Mouse (Mus musculus) skeletal muscle tissue, adult 2 months (tissue): Measurements from ENCODE around the gene Tm9sf4.

Source experiments
- DNase-seq: peaks from one replicate; pipeline ENCODE4 v3.0.0-alpha.2; 2012; ENCODE audit warnings: low read depth, low spot score

The Tm9sf4 gene

DNA sequence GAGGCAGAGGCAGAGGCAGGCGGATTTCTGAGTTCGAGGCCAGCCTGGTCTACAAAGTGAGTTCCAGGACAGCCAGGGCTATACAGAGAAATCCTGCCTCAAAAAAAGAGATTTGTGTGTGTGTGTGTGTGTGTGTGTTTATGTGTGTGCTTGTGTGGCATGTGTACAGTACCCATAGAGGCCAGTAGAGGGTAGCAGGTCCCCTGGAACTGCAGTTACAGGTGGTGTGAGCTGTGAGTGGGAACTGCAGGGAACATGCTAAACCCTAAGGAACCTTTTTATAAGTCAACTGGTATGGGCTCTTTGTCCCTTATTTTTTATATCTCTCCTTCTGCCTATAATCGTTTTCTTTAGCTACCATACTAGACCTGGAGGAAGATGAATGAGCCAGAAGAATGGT lies 3.8 kb upstream of the Tm9sf4 start:
- no peak for DNase-seq

- no peak for DNase-seq
Measured at GRCm38 (mm10) chr2:153160133-153160532, 970 bp upstream of the Tm9sf4 start.

DNA sequence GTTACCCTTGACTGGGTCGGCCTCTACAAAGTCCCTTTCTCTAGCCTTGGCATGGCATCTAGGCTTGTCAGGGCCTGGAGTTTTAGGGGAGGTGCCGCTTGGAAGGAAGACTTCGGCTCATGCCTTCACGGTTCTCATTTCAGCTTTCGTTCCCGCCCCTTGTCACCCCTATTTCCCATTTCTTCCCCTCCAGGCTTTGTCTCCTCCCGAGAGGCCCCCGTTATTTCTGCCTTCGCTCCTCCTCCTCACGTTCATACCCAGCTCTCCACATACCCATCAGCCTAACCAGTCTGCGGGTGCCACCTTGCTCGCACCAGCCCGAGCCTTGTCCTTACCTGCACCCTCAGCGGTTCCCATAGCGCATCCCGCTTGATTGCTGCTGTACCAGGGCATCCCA lies 579 bp downstream of the Tm9sf4 start:
- DNase-seq = no peak

GRCm38 (mm10) chr2:153167136-153167535 lies 6.0 kb downstream of the Tm9sf4 start:
- DNase-seq = no peak

DNA sequence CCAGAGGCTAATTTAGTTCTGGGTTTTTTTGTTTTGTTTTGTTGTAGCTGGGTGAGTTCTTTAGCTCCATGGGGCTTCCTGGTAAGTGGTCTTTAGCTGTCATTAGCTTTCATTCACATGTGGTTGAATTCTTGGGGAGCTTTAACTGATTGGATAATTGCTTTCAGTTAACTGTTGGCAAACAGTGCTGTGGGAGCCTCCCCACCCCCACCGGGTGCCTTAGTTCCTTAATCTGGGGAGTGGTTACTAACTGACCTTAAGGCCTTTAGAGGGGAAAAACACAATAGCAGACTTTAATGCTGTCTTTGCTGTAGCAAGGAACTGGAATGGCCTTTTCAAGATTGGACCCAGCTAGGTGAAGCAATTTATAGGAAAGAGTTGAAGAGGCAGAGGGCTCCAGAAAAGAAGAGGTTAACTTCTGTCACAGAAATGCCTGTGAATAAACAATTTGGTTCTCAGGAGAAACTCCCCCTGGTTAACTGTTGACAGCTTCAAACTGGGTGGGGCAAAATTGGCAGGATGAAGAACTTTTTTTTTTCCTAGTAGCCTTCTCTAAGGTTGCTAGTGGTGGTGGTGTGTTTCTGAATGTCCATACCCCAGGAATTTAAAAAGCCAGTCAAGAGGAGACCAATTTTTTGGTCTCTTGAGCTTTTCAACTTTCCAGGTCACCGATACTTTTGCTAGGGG lies 7.2 kb downstream of the Tm9sf4 start:
- DNase-seq = no peak

GRCm38 (mm10) chr2:153170490-153171224 lies 9.6 kb downstream of the Tm9sf4 start:
- DNase-seq = no peak

GRCm38 (mm10) chr2:153171966-153172365 lies 10.9 kb downstream of the Tm9sf4 start:
- no peak for DNase-seq

DNA sequence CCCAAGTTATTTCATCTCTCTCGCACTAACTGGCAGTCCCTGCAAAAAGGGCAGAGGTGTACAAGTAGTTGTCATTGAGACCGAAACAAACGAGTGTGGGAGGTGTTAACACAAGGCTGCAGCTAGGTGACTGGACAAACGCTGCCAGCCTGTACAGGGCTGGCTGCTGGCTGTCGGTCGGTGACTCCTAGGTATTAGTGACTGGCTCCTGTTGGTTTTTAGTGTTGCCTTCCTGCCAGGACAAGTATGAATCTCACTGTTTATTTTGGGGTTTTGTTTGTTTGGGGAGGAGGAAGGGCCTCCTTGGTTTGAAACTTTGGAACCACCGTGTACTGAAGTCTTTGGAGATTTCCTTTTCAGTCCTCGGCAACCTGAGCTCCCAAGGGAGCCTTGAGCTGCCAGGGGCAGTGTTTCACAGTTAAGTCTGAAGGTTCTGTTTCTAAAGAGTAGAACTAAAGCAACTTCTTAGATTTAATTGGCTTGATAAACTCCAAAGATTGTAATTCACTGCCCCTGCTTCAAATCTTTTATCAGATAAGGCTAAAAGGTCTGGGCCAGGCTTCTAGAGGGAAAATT lies 15.0 kb downstream of the Tm9sf4 start:
- DNase-seq = no peak

GRCm38 (mm10) chr2:153177188-153177587 lies 16.1 kb downstream of the Tm9sf4 start:
- DNase-seq = no peak

GRCm38 (mm10) chr2:153179126-153179860 lies 18.2 kb downstream of the Tm9sf4 start:
- DNase-seq = no peak

DNA sequence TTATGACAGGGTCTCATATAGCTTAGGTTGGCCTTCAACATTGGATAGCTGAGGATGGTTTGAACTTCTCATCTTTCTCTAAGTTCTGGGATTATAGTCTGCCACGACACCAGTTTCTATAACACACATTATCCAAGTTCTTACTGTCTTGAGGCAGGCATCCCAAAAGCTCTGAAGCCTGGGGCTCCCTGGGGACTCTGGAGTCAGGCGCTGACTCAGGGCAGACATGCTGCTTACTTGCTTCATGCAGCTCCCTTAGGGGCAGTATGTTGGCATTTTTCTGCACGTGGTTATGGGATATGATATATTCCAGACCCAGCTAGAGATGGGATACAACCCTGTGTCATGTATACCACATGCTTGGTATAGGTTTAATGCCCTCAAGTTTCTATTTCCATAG lies 18.9 kb downstream of the Tm9sf4 start:
- no peak for DNase-seq

- no peak for DNase-seq
Measured at GRCm38 (mm10) chr2:153186176-153186591, 25.1 kb downstream of the Tm9sf4 start.

DNA sequence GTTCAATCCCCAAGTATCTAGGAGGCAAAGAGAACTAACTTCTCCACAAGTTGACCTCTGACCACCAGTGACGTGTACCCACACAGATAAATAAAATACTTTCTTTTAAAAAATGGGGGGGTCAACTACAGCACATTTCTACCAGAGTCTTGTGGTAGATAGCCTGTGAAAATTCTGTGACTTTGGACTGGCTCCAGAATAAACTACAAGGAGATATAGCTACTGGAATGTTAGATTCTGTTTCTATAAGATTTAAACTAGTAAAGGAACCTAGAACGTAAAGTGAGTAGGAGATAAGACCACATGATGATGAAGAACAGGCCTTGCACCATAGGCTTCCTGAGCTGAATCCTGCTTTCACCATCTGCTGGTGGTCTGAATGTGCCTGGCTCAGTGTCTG lies 26.7 kb downstream of the Tm9sf4 start:
- no peak for DNase-seq

- no peak for DNase-seq
Measured at GRCm38 (mm10) chr2:153191242-153191641, 30.1 kb downstream of the Tm9sf4 start.

- no peak for DNase-seq
Measured at GRCm38 (mm10) chr2:153194255-153194654, 33.2 kb downstream of the Tm9sf4 start.

DNA sequence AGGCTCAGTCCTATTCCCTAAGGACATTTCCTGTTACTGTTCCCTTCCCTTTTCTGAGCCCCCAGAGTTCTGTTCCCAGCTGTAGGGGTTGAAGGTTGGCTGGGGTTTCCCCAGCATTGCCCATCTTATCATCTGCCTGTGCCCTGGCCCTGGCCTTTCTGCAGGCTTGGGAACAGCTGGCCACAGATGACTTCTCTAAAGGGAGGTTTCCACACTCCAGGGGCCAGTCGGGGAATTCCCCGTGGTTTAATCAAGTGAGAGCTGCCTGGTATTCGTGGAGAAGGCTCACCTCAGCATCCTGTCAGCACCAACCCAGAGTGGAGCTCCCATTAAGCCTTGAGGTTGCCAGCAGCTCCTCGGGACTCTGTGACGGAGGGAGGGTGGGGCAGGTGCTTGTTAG lies 37.4 kb downstream of the Tm9sf4 start:
- no peak for DNase-seq

GRCm38 (mm10) chr2:153199114-153199513 lies 38.0 kb downstream of the Tm9sf4 start:
- no peak for DNase-seq

DNA sequence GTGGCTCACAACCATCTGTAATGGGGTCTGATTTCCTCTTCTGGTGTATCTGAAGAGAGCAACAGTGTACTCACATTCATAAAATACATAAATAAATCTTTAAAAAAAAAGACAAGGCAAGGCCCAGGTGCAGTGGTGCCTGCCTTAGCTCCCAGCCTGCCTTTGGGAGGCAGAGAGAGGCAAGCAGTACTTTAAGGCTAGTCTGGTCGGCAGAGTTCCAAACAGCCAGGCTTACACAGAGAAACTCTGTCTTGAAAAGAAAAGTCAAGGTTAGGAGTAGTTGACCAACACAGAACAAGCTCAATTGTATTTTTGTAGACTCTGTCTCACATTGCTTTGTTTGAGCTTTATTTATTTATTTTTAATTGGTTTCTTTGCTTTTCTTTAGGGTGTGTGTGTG lies 41.7 kb downstream of the Tm9sf4 start:
- DNase-seq = no peak

DNA sequence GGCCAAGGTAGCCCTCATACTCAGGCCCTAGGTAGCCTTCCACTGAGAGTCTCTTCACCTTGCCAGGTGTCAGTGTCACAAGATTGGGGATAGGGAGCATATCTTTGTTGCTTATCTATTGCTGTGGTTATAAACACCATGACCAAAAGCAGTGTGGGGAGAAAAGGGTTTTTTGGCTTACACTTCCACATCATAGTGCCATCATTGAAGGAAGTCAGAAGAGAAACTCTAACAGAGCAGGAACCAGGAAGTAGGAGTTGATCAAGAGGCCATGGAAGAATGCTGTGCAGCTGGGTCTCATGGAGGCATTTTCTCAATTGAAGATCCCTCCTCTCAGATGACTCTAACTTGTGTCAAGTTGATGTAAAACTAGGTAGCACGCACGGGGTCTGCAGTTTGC lies 47.0 kb downstream of the Tm9sf4 start:
- DNase-seq = no peak

- no peak for DNase-seq
Measured at GRCm38 (mm10) chr2:153209286-153209685, 48.2 kb downstream of the Tm9sf4 start.

DNA sequence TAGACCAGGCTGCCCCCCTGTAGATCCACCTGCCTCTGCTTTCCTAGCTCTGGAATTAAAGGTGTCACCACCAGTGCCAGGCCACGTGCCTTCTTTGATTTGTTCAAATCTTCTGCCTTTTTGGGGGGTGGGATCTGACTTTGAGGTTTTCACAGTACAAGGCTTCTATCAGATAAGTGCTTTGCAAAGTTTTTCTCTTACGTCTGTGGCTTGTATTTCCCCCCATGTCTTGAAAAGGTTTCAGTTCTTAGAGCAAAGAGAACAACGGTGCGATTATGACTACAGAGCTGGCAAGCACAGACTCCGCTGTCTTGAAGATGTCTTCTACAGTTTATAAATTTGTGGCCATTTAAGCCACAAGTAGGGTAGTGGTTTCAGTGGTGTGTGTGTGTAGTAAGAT lies 50.3 kb downstream of the Tm9sf4 start:
- no peak for DNase-seq

GRCm38 (mm10) chr2:153213351-153213750 lies 52.2 kb downstream of the Tm9sf4 start:
- DNase-seq = no peak
